Mouse (Mus musculus) cortical plate, adult 2 months (tissue): ENCODE results near the gene U2surp.

Experiments
- CTCF ChIP-seq: fragments of 200-500 bp; IDR thresholded peaks from 2 replicates; pipeline ENCODE4 v1.5.1; 2011; ENCODE audit warnings: mild to moderate bottlenecking, control low read depth, low read length; ENCODE audit not compliant: insufficient read depth; ENCODE audit errors: extremely low read depth
- POLR2A ChIP-seq: fragments of 200-500 bp; IDR thresholded peaks from 2 replicates; pipeline ENCODE4 v1.6.1; 2011; ENCODE audit warnings: mild to moderate bottlenecking, low read length, control low read depth; ENCODE audit not compliant: insufficient read depth; ENCODE audit errors: extremely low read depth

DNA sequence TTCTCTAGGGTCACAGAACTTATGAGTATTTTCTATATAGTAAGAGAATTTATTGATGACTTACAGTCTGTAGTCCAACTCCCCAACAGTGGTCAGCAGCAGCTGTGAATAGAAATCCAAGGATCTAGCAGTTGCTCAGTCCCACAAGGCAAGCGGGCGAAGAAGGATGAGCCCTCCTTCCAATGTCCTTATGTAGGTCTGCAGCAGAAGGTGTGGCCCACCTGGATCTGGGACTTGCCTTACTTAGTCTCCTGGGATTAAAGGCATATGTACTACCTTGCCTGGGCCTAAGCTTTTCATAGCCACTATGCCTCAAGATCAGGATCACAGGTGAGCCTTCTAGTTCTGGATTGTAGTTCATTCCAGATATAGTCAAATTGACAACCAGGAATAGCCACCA, 2.0 kb upstream of the U2surp start:
- TF ChIP-seq CTCF (no peak), POLR2A (no peak)
